Mouse (Mus musculus) thymus, adult 2 months (tissue): ENCODE measurements around the gene St13. TPM values are rescaled to one million over a fixed set of nuclear protein-coding genes. Genes with fewer than 3 reads are reported as not detected.

Experiments used
- DNase-seq: peaks from one replicate; pipeline ENCODE4 v3.0.0; 2021
- H3K27ac ChIP-seq: fragments of 200-500 bp; 2 replicates; pipeline ENCODE4 v1.5.1; 2012; ENCODE audit warnings: low read length, control low read depth; ENCODE audit not compliant: control insufficient read depth, insufficient read depth
- H3K27me3 ChIP-seq: fragments of 200-500 bp; 2 replicates; pipeline ENCODE4 v1.6.1; 2012; ENCODE audit warnings: mild to moderate bottlenecking, low read length, moderate library complexity, mixed read lengths; ENCODE audit not compliant: control insufficient read depth, insufficient read depth
- H3K36me3 ChIP-seq: fragments of 200-500 bp; 2 replicates; pipeline ENCODE4 v1.6.1; 2012; ENCODE audit warnings: mild to moderate bottlenecking, low read length, moderate library complexity; ENCODE audit not compliant: control insufficient read depth, insufficient read depth
- H3K4me1 ChIP-seq: fragments of 200-500 bp; replicated peaks from 2 replicates; pipeline ENCODE4 v1.6.1; 2012; ENCODE audit warnings: low read length; ENCODE audit not compliant: control insufficient read depth, insufficient read depth
- H3K4me3 ChIP-seq: fragments of 200-500 bp; 2 replicates; pipeline ENCODE4 v1.5.1; 2012; ENCODE audit warnings: mild to moderate bottlenecking, low read length, control low read depth, moderate library complexity; ENCODE audit not compliant: control insufficient read depth, insufficient read depth
- CTCF ChIP-seq: fragments of 200-500 bp; IDR thresholded peaks from 2 replicates; pipeline ENCODE4 v1.5.1; 2012; ENCODE audit warnings: mild to moderate bottlenecking, control low read depth, low read length, moderate library complexity, borderline replicate concordance; ENCODE audit not compliant: control insufficient read depth, poor library complexity, insufficient read depth; ENCODE audit errors: extremely low read depth
- POLR2A ChIP-seq: fragments of 200-500 bp; IDR thresholded peaks from 2 replicates; pipeline ENCODE4 v1.6.1; 2012; ENCODE audit warnings: mild to moderate bottlenecking, low read length, control low read depth, moderate library complexity; ENCODE audit not compliant: control insufficient read depth, poor library complexity, insufficient read depth; ENCODE audit errors: extremely low read depth
- WGBS: fragments of 180-500 bp; shearing (Covaris S2); methylation state at CpG from one replicate; pipeline ENCODE4 v1.1.7; 2018; 5-methylcytosine and 5-hydroxymethylcytosine counted together
- polyA plus RNA-seq: library from polyadenylated mRNA; depleted of rRNA; stranded (reverse); fragments of >200 nt; gene quantifications from 2 replicates; pipeline ENCODE4 v1.2.3, GENCODE M21; 2012; rRNA removed

The St13 gene
- polyA plus RNA-seq, 1 experiment, result 20.5 TPM

DNA sequence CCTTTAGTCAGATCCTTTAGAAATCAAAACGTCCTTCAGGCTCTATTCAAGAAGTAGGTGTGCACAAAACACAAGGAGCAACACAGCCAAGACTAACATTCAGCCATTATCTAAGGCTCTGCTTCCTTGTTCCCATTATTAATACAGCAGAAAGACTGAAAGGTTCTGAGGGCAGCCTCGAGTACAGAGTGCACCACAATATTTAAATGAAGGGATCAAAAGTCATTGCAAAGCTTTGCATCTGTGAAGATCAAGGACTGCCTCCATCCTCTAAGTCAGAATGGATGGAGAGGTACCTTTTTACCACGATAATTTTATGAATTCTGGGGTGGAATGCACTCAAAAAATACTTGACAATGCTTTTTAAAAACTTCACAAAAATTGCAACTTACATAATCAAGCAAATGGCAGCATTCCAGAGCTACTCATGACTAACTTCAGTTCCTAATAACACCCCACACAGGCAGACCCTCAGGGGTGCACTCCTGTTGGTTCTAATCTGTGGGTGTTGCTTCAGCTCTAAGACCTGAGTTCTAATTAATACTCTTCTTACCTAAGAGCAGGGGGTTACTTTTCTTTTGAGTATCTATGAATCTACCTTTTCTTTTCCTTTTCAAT lies 69.0 kb downstream of the St13 start:
- Histone ChIP-seq H3K4me1 (no peaks in the 10 kb centered on the region; the same call in 1 of the 2 replicates), H3K4me3 (no peak overlapping the region), H3K36me3 (peaks cover 25% of the 10 kb centered on the region), H3K27ac (no peak overlapping the region), H3K27me3 (no peaks in the 10 kb centered on the region)
- no peak for DNase-seq
- 78% methylated on average over 3 of the region's 3 CpGs for WGBS
- TF ChIP-seq CTCF (no peak), POLR2A (no peak)

GRCm38 (mm10) chr15:81329721-81330369 lies 70.0 kb downstream of the St13 start:
- Histone ChIP-seq H3K27me3 (no peaks in the 10 kb centered on the region), H3K4me3 (no peak overlapping the region), H3K27ac (no peak overlapping the region), H3K36me3 (peaks cover 19% of the 10 kb centered on the region), H3K4me1 (no peaks in the 10 kb centered on the region; the same call in 1 of the 2 replicates)
- no peak for DNase-seq
- WGBS, result 90% methylated on average over 5 of the region's 5 CpGs
- TF ChIP-seq CTCF (no peak), POLR2A (no peak)

- DNase-seq, result no peak
- 96% methylated on average over 7 of the region's 7 CpGs for WGBS
- Histone ChIP-seq H3K4me1 (no peaks in the 10 kb centered on the region; the same call in 1 of the 2 replicates), H3K27me3 (no peaks in the 10 kb centered on the region), H3K4me3 (no peak overlapping the region), H3K27ac (no peak overlapping the region), H3K36me3 (peaks cover 28% of the 10 kb centered on the region)
- TF ChIP-seq CTCF (no peak), POLR2A (no peak)
Observed at GRCm38 (mm10) chr15:81327501-81327900, 72.4 kb downstream of the St13 start.

DNA sequence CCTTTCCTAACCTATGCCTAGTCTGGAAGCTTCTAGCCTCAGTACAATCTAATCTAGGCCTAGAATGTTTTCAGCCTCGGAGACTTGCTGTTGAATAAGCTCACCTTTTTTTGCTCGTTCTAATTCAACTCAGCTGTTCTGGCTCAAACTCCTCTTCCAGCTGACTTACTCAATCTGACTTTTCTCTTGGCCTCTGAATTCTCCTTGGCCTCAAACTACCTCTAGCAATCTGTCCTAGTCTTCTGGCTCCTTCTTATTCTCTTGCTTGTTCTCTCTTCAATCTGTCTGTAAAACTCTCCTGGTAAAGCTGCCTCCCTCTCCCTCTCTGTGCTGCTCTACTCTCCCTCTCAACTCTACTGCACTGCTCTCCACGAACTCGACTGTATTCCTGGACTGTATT lies 74.9 kb downstream of the St13 start:
- WGBS, result 86% methylated on average over 4 of the region's 4 CpGs
- Histone ChIP-seq H3K36me3 (peaks cover 44% of the 10 kb centered on the region), H3K4me1 (no peaks in the 10 kb centered on the region; the same call in 1 of the 2 replicates), H3K27ac (no peak overlapping the region), H3K4me3 (no peak overlapping the region), H3K27me3 (no peaks in the 10 kb centered on the region)
- DNase-seq, result no peak
- TF ChIP-seq CTCF (no peak), POLR2A (no peak)

DNA sequence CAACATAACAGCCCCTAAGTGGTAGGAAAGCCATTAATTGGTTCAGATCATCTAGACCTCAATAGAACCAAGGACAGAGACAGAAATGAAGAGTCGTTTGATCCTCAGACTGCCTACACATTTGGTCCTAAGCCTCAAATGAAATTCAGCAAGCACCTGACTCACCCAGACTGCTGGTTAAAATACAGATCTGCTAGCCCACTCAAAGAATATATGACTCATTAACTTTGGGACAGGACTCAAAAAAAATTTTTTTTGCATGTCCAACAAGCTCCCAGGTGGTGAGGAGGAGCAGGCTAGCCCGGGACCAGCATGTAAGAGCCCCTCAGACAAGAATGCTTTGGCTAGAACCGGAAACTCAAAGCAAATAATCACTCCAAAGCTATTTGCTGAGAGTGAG lies 79.7 kb downstream of the St13 start:
- 95% methylated on average over 3 of the region's 3 CpGs for WGBS
- DNase-seq, result no peak
- H3K4me1 ChIP-seq, result no peaks in the 10 kb centered on the region; the same call in 1 of the 2 replicates
- peaks cover 40% of the 10 kb centered on the region for H3K36me3 ChIP-seq
- H3K27me3 ChIP-seq, result no peaks in the 10 kb centered on the region
- TF ChIP-seq CTCF (no peak), POLR2A (no peak)
- H3K4me3 ChIP-seq, result no peak overlapping the region
- no peak overlapping the region for H3K27ac ChIP-seq

DNA sequence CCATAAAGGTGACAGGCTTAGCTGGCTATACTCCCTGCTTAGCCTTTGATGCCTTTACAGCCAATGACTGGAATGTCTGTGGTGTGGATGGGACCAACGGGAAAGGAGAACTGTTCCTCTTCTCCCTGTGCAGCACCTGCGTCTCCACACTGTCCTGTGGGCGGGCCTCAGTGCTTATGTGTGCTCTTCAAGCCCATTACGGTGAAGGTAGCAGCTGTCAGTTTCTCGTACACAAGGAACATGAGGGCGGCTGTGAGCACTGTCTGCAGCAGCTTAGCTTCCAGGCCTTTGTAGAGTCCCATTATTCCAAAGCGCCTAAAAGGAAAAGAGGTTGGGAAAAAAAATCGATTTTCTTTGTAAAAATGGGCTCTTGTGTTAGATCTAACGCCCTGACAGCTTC lies 80.4 kb downstream of the St13 start:
- Histone ChIP-seq H3K4me1 (no peaks in the 10 kb centered on the region; the same call in 1 of the 2 replicates), H3K27ac (no peak overlapping the region), H3K27me3 (no peaks in the 10 kb centered on the region), H3K36me3 (peaks cover 40% of the 10 kb centered on the region), H3K4me3 (no peak overlapping the region)
- 94% methylated on average over 9 of the region's 9 CpGs for WGBS
- TF ChIP-seq POLR2A, result no peak
- no peak for TF ChIP-seq CTCF
- DNase-seq, result no peak

- H3K4me3 ChIP-seq, result no peak overlapping the region
- H3K4me1 ChIP-seq, result no peaks in the 10 kb centered on the region; the same call in 1 of the 2 replicates
- no peak for TF ChIP-seq POLR2A
- no peak for TF ChIP-seq CTCF
- 100% methylated on average over 3 of the region's 3 CpGs for WGBS
- DNase-seq, result no peak
- no peak overlapping the region for H3K27ac ChIP-seq
- peaks cover 4% of the 10 kb centered on the region; the same call in 1 of the 2 replicates for H3K36me3 ChIP-seq
- H3K27me3 ChIP-seq, result no peaks in the 10 kb centered on the region
Observed at GRCm38 (mm10) chr15:81313928-81314327, 85.9 kb downstream of the St13 start.

Other genes with a start within 250 kb of the St13 start
- gene Mrtfa, start 209.3 kb downstream of the St13 start, polyA plus RNA-seq, result 114 and 127 TPM in 2 replicates
- gene Mchr1, start 164.6 kb downstream of the St13 start, polyA plus RNA-seq, result 0.18 TPM in 1 of 2 replicates, not detected in the other
- 31.0 and 34.6 TPM in 2 replicates for gene Slc25a17, start 39.3 kb downstream of the St13 start, polyA plus RNA-seq
- 15.9 and 18.0 TPM in 2 replicates for gene Xpnpep3, start 61 bp upstream of the St13 start, polyA plus RNA-seq
- gene Dnajb7, start 8.2 kb upstream of the St13 start, polyA plus RNA-seq, result not detected in 2 replicates
- gene Rbx1, start 66.2 kb upstream of the St13 start, polyA plus RNA-seq, result 85.2 and 104 TPM in 2 replicates
- gene Ep300, start 185.3 kb upstream of the St13 start, polyA plus RNA-seq, result 60.6 and 70.7 TPM in 2 replicates